Mouse (Mus musculus) kidney, adult 2 months (tissue): ENCODE results near the gene Fzr1. TPM values are rescaled to one million over a fixed set of nuclear protein-coding genes. Genes with fewer than 3 reads are reported as not detected.

ENCODE experiments used
- DNase-seq: peaks from one replicate; pipeline ENCODE4 v3.0.0; 2021
- H3K27ac ChIP-seq: fragments of 200-500 bp; 2 replicates; pipeline ENCODE4 v1.5.1; 2012; ENCODE audit warnings: low read depth, low read length, control low read depth, inconsistent platforms; ENCODE audit not compliant: insufficient read depth
- H3K27me3 ChIP-seq: fragments of 200-500 bp; replicated peaks from 2 replicates; pipeline ENCODE4 v1.6.1; 2012; ENCODE audit warnings: mild to moderate bottlenecking, moderate library complexity, low read length, inconsistent platforms; ENCODE audit not compliant: control insufficient read depth, insufficient read depth
- H3K36me3 ChIP-seq: fragments of 200-500 bp; 2 replicates; pipeline ENCODE4 v1.6.1; 2012; ENCODE audit warnings: mild to moderate bottlenecking, moderate library complexity, low read length, inconsistent platforms; ENCODE audit not compliant: control insufficient read depth, insufficient read depth
- H3K4me1 ChIP-seq: fragments of 200-500 bp; 2 replicates; pipeline ENCODE4 v1.6.1; 2011; ENCODE audit warnings: low read length; ENCODE audit not compliant: control insufficient read depth, insufficient read depth
- H3K4me3 ChIP-seq: fragments of 200-500 bp; 2 replicates; pipeline ENCODE4 v1.5.1; 2011; ENCODE audit warnings: mild to moderate bottlenecking, low read depth, low read length, control low read depth; ENCODE audit not compliant: insufficient read depth
- CTCF ChIP-seq: fragments of 200-500 bp; conservative IDR thresholded peaks from 2 replicates; pipeline ENCODE4 v1.5.1; 2011; ENCODE audit warnings: low read depth, mild to moderate bottlenecking, control low read depth, low read length, moderate library complexity, mixed read lengths; ENCODE audit not compliant: insufficient read depth, insufficient read length
- POLR2A ChIP-seq: fragments of 200-500 bp; IDR thresholded peaks from one replicate; pipeline ENCODE4 v1.6.1; 2011; ENCODE audit warnings: low read depth, low read length, control low read depth
- WGBS: fragments of 180-500 bp; shearing (Covaris S2); methylation state at CpG from one replicate; pipeline ENCODE4 v1.1.7; 2018; 5-methylcytosine and 5-hydroxymethylcytosine counted together
- polyA plus RNA-seq: library from polyadenylated mRNA; depleted of rRNA; stranded (reverse); fragments of >200 nt; gene quantifications from 2 replicates; pipeline ENCODE4 v1.2.3, GENCODE M21; 2012

The Fzr1 gene
- polyA plus RNA-seq, 1 experiment, result 41.1 TPM

DNA sequence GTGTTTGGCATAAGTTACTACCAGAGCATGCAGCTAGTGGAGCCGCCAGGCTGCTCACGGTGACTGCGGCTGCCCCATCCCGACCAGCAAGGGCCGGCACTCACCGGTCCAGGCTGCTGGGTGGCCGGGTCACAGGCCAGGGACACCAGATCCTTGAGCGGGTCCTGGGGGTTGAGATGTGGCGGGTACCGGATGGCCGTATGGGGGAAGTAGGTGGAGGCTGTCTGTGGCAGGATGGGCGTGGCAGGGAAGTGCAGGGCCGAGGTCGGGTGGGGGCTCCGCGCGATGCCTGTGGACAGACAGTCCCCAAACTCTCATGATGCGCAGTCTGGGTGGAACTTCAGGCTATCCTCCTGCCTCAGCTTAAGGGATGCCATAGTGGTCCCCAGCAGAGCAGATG lies 26.4 kb upstream of the Fzr1 start:
- TF ChIP-seq CTCF (no peak), POLR2A (no peak)
- Histone ChIP-seq H3K4me3 (no peak overlapping the region), H3K27ac (peak overlapping the region; percentile 21), H3K27me3 (no peaks in the 10 kb centered on the region), H3K4me1 (peaks cover 35% of the 10 kb centered on the region), H3K36me3 (peaks cover 12% of the 10 kb centered on the region)
- peak; percentile 65 for DNase-seq
- 55% methylated on average over 18 of the region's 18 CpGs for WGBS

DNA sequence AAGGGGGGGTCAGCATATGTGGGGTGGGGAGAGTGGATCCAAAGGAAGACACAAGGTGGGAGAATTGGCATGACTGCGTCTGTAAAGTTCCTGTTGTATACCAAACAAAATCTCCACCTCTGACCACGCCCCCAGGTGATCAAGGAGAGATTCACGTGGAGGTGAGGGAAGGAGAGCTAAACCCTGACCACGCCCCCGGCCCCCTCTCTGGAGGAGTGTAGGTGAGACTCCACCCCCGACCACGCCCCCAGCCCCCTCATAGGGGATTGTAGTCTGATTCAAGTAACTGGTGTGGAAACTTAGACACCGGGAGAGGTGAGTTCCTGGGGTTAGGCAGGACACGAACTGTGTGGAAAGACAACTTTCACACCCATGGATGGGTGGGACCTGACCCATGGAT lies 25.8 kb upstream of the Fzr1 start:
- H3K27me3 ChIP-seq, result no peaks in the 10 kb centered on the region
- H3K36me3 ChIP-seq, result peaks cover 12% of the 10 kb centered on the region
- no peak overlapping the region for H3K4me3 ChIP-seq
- WGBS, result 49% methylated on average over 9 of the region's 9 CpGs
- H3K27ac ChIP-seq, result 0 out of 2 replicates have a peak overlapping the region, but pooled peaks have one; percentile 13
- no peak for TF ChIP-seq POLR2A
- TF ChIP-seq CTCF, result no peak
- H3K4me1 ChIP-seq, result peaks cover 30% of the 10 kb centered on the region
- no peak for DNase-seq

DNA sequence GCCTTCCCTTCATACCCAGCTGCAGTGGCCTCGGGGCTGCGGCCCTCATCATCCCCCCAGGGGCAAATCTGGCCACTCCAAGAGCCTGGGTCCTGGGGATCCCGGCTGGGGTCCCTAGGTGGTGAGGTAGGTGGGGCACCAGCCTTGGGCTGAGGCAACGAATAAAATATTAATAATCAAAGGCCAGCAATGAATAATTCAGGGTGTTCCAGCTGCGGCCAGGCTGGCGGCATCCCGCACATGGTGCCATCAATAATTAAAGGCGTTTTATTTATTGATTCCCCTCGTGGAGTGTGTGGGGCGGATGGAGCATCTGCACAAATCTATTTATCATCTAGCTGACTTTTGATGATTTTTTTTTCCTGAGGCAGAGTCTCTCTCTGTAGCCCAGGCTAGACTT lies 25.2 kb upstream of the Fzr1 start:
- DNase-seq, result no peak
- peaks cover 26% of the 10 kb centered on the region for H3K4me1 ChIP-seq
- H3K36me3 ChIP-seq, result peaks cover 12% of the 10 kb centered on the region
- no peak overlapping the region for H3K4me3 ChIP-seq
- WGBS, result 83% methylated on average over 10 of the region's 10 CpGs
- TF ChIP-seq POLR2A, result no peak
- no peak for TF ChIP-seq CTCF
- no peak overlapping the region for H3K27ac ChIP-seq
- no peaks in the 10 kb centered on the region for H3K27me3 ChIP-seq

DNA sequence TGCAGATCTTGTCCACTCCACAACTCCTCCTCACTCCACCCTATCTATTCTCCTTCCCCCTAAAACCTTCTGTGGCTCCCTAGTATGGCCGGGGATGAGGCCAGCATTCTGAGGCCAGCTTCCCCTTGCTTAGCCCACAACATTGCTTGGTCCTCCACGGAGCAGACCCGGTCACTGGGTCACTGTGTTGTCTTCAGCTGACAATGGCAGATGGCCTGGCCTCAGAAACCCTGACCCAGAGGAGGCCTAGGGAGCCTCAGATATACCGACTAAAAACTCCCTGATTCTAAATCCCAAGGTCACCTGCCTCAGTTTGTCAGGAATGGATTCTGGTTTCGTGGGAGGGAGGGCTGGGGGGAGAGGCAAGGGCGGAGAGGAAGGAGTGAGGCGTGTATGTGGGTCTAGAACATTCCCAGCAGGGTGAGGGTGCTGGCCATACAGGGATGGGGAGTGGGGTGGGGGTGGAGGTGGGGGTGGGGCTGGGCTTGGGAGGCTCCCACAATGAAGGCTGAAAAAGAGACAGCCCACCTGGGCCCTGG lies 24.0 kb upstream of the Fzr1 start:
- peaks cover 12% of the 10 kb centered on the region for H3K36me3 ChIP-seq
- no peak overlapping the region for H3K4me3 ChIP-seq
- no peaks in the 10 kb centered on the region for H3K27me3 ChIP-seq
- TF ChIP-seq POLR2A (no peak), CTCF (no peak)
- peaks cover 19% of the 10 kb centered on the region for H3K4me1 ChIP-seq
- peak overlapping the region; percentile 51 for H3K27ac ChIP-seq
- no peak for DNase-seq
- 36% methylated on average over 7 of the region's 7 CpGs for WGBS

DNA sequence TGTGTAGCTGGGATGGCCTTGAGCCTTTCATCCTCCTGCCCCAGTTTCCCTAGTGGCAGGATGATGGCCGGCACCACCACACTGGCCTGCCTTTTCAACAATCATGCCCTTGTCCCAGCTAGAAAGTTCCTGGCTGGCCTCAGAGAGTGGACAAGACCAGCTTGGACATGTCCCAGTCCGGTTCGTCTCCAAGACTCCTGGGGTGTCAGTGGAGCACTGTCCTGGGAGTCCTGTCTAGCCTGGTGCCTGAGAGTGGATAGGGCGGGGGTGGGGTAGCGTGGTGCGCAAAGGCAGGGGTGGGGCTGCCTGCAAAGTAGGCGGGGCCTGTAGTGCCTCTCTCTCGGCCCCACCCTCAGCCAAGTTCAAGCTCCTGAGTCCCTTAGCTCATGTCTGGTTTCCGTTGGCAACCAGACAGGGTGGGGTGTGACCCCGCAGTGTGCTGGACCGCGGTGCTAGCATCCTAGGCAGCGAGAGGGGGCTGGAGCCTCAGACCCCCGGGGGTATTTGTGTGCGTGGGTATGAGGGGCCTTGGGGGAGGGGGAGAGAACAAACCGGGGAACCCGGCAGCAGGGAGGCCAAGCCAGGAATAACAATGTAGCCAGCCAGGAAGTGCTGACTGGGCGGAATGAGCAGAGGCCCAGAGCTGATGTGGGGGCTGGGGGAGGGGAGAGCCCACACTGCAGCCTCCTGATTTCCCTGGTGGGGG lies 23.4 kb upstream of the Fzr1 start:
- Histone ChIP-seq H3K4me1 (peaks cover 19% of the 10 kb centered on the region), H3K27me3 (no peaks in the 10 kb centered on the region), H3K36me3 (peaks cover 12% of the 10 kb centered on the region), H3K27ac (peak overlapping the region; percentile 51), H3K4me3 (no peak overlapping the region)
- TF ChIP-seq POLR2A (no peak), CTCF (no peak)
- 17% methylated on average over 18 of the region's 18 CpGs for WGBS
- peak; percentile 88 for DNase-seq

DNA sequence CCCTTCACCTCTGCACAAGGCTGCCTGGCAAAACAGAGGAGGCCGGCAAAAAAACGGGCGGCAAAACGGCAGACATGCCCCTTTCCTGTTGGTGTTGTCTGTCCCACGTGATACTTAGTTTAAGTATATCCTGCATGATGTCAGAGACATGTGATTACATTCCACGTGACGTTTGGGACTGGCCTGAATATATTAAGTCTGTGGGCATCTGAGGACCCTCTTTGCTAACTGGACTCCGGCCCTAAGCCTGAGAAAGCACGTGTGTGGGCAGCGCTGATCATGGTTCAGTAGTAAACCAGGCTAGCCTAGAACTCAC lies 22.8 kb upstream of the Fzr1 start:
- WGBS, result 39% methylated on average over 10 of the region's 10 CpGs
- DNase-seq, result no peak
- Histone ChIP-seq H3K27me3 (no peaks in the 10 kb centered on the region), H3K4me1 (peaks cover 19% of the 10 kb centered on the region), H3K27ac (peak overlapping the region; percentile 36), H3K36me3 (peaks cover 12% of the 10 kb centered on the region), H3K4me3 (no peak overlapping the region)
- TF ChIP-seq POLR2A, result no peak
- TF ChIP-seq CTCF, result no peak

DNA sequence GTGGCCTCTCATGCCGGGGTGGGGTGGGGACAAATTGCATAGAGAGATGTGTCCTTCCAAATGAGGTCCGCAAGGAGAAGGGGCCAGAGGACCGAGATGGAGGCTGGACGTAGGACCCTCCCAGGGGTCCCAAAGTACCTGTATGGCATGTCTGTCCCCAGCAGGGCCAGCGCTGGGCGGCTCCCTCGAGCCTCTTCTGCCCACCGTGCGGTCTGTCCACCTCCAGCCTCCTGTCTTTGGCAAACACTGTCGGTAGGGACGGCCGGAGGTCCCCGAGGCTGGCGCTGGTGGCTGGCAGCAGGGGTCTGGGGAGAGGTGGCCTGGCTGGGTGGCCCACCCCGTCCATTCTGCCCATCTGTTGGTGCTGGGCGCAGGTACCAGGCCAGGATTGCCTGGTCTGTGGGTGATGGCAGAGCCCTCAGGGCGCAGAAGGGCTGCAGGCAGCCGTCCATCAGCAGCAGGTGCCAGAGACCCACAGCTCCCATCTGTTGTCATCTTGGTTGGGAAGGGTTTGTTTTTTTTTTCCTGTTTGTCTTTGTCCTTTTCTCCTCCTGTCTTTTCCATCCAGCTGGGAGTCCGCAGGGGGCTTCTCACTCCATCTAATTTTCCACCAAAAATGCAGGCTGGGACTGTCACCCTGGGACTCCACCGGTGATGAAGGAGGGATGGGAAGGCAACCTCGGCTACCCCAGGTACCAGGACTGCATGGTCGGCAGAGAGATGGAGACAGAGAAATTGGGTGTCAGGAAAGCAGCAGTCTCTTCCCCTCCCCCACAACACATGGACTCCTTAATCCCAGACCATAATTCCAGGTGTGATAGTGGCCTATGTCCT lies 22.3 kb upstream of the Fzr1 start:
- H3K36me3 ChIP-seq, result peaks cover 12% of the 10 kb centered on the region
- 78% methylated on average over 22 of the region's 22 CpGs for WGBS
- no peak for DNase-seq
- no peak for TF ChIP-seq POLR2A
- no peak for TF ChIP-seq CTCF
- no peaks in the 10 kb centered on the region for H3K27me3 ChIP-seq
- H3K4me1 ChIP-seq, result peaks cover 18% of the 10 kb centered on the region
- no peak overlapping the region for H3K4me3 ChIP-seq
- H3K27ac ChIP-seq, result no peak overlapping the region
